Mouse (Mus musculus): Measurements from ENCODE around the gene Frmd8. TPM values are rescaled to one million over a fixed set of nuclear protein-coding genes. Genes with fewer than 3 reads are reported as not detected.

The Frmd8 gene
- total RNA-seq, 2 experiments from 2014 or later, result 4.5 to 5.0 TPM

DNA sequence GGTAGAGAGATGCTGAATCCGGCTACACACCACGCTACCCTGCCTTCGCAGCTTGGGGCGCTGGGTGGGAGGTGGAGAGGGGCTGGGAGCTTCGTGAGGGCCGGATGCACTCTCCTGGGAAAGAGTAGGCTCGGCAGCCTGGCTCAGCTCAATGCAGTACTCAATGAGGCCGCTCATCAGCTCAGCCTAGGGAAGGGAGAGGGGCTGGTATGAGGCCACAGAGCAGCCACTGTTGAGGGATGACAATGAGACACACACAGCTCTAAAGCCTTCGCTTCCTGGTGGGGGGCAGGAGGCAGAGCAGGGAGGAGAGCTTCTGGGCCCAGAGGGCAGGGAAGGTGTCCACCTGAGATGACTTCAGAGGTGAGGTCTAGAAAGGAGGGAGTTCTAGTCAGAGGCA, 18.5 kb downstream of the Frmd8 start:
- intact Hi-C loops (cut with DNase I), result no loop called here
- peak in 1 of 2 experiments; percentile 11 for DNase-seq

DNA sequence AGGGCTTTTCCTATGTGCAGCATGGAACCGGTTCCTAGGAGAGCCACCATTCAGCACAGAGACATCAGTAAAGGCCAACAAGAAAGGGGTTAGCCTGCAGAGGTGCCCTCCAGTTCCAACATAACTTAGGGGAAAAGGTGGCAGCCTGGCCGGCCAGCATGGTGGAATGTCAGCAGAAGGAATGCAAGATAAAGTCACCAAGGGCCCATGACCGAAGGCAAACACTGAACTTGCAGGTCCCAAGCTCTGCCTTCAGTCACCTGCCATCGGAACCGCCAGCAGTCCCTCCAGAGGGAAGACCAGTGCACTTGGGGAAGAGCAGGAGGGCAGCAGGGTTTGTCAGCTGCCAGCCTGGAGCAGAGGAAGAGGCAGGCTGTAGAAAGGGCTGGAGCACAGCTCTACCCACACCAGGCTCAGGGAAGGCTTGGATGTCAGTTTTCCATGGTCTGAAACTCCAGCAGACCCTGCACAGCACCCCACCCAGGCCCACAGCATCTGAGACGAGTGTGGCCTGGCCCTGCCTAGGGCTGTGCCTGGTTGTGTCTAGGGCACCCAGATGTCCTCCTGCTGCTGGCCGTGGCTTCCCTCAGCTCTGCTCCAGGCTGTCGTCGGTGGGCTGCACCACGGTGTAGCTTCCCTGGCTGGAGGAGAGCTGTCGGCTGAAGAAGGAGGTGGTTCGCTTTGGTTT, 22.9 kb downstream of the Frmd8 start:
- no peak for DNase-seq
- intact Hi-C loops (cut with DNase I), result loop anchor here (2.0 kb wide), 1 partner anchor 29 kb away; no protein-coding TSS in a partner anchor

DNA sequence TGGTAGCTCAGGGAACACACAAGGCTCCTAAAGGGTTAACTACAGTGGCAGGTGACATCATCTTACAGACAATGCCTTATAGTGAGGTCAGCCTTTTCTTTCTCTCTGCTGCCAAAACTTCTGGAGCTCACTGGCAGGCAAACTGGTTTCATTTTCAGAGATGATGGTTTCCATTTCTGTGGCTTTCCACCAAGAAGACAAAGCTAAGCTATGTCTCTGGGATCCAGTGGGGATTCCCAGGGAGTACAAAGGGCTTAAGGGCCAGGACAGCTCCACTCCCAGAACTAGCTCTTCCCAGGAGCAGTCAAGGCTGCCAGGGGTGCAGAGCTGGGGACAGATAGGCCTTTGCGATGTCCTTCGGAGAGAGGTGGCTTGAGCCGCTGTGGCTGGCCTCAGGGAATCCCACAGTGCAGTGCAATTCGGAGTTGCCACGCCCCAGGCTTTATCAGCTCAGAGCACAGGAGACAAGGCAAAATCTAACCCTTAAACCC, 23.5 kb downstream of the Frmd8 start:
- intact Hi-C loops (cut with DNase I), result loop anchor here (2.0 kb wide), 1 partner anchor 59 kb away; no protein-coding TSS in a partner anchor
- DNase-seq, result no peak

DNA sequence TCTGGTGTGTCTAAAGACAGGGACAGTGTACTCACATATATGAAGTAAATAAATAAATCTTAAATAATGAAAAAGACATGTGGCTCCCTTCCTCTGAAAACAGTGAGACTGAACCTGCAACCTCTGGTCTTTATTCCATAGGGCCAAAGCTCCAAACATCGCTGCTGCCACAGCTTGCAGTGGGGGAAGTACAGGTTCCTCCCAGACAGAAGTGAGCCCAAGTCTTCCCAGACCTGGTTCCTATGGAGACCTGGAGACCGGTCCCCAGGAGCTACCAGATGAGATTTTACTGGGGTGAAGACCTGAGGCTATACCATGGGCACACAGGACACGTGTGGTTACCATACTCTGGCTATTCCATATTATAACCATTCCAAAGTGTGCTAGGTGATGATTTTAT, 24.2 kb downstream of the Frmd8 start:
- intact Hi-C loops (cut with DNase I), result loop anchor here (2.0 kb wide), 1 partner anchor 58 kb away; no protein-coding TSS in a partner anchor
- no peak for DNase-seq

DNA sequence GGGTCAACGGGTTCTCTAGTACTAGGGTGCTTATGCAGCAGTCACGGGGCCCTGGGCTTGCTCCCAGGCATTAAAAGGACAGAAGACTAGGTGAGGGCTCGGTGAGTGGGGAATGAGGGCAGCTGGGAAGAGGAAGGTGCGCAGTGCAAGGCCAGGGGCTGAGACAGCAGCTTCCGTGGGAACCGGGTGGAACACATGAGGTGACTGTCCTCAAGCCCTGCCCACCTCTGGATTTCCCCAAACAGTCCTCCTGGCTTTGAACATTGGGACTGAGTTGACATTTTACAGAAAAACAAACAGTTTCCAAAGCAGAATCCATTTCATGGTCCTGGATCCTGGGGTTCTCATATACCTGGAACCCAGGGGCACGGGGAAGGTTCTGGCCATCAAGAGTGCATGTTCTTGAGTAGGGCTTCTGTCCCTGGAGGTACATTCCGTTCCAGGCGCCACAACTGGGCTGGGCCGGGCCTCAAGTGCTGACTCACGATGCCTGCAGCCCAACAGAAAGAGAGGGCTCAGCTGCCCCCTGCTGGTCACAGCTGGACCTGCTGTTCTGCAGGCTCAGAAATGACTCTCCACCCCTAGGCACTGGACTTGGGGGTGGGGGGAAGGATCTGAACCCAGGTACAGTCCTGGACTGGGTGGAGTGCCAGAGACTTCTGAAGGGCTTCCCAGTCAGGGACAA, 25.1 kb downstream of the Frmd8 start:
- DNase-seq, result peak; percentile 96
- intact Hi-C loops (cut with DNase I), result loop anchor here (2.0 kb wide), 1 partner anchor 57 kb away; no protein-coding TSS in a partner anchor

DNA sequence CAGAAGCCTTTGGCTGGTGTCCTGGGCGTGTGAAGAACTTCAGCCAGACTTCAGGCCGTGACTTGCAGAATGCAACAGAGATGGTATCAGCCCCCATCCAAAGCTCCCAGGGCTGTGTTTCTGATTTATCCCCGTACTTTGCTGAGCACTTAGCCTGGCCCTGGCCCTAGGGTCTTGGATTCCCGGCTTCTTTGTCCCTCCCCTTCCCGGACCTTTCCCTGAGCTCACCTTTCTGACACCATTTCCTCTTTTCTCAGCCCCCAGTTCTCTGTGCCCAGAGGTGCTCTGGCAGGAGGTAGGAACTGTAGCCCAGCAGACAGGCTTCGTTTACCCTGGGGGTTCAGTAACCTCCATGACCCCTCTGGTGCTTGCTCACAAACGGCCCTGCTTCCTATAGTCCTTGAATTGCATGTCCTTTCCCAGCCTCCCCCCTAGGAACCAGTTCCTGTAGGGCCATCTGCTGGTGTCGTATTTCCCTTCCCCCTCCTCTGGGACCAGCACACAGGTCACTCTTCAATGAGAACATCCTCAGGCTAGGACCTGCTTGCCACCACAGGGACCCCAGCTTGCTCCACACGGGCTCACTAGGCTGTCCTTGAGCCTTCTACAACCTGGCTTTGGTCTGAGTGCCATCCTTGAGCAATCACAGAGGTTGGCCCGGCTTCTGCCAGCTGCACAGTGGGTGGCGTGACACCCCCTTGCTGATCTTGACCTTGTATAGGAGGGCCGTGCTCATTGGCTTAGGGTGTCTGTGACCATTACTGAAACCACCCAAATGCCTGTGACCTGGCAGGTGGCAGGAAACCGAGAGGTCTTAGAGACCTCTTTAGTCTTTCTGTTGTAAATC, 26.0 kb downstream of the Frmd8 start:
- DNase-seq, result peak; percentile 40 to 61
- intact Hi-C loops (cut with DNase I), result no loop called here

DNA sequence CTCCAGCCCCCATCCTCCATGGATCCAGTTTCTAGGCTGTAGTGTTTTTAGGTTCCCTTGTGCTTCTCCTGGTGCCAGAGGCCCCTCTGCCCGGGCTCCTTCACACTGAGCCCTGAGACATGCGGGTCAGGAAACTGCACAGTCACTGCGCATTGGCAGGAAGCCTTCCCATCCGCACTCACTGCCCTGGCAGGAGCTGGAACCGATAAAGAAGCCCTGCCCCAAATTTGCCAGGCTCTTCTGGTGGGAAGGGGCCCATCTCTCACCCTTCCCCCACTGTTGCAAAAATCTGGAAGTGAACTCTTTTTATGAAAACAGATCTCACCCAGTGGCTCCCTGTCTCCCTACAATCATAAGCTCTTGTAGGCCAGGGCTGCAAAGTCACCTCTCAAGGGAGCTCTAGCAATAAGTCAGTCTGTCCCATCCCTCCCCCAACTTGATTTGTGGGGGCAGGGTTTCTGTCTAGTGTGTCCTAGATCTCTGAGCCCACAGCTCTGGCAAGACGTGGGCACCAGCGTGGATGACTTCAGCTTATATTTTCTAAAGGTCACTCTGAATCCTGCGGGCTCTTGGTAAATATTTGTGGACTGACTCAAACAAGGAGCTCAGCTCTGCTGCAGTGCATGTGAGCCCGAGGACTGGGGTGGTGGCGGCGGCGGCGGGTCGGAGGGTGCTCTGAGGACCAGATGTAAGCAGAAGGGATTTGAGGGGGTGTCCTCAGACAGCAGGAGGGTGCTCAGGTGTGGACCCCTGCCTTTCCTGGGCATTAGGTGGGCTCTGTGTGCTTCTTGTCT, 26.8 kb downstream of the Frmd8 start:
- DNase-seq, result peak in 1 of 2 experiments; percentile 75

DNA sequence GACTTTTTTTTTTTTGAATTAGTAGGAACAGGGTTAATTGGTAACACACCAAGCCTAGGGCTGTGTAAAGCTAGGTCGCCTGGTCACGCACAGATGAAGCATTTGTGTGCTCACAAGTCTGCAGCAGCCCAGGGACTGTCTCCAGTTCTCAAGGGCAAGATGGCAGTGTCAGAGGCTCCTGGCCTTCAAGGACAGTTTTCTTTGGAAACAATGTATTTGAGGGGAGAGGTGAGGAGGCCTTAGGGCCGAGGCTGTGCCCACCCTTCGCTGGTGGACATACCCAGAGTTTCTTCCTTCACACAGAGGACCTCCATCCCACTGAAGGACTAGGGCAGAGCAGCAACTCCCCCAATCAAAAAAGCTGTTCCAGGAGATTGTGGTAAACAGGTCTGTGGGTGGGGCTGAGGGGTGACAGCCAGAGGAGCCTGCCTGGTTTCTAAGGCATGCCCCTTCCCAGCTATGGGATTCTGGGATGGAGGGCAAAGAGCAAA, 27.7 kb downstream of the Frmd8 start:
- DNase-seq, result no peak
- intact Hi-C loops (cut with DNase I), result no loop called here

More for the DNA sequence above, 26.8 kb downstream of the Frmd8 start:
- intact Hi-C loops (cut with DNase I), result no loop called here

DNA sequence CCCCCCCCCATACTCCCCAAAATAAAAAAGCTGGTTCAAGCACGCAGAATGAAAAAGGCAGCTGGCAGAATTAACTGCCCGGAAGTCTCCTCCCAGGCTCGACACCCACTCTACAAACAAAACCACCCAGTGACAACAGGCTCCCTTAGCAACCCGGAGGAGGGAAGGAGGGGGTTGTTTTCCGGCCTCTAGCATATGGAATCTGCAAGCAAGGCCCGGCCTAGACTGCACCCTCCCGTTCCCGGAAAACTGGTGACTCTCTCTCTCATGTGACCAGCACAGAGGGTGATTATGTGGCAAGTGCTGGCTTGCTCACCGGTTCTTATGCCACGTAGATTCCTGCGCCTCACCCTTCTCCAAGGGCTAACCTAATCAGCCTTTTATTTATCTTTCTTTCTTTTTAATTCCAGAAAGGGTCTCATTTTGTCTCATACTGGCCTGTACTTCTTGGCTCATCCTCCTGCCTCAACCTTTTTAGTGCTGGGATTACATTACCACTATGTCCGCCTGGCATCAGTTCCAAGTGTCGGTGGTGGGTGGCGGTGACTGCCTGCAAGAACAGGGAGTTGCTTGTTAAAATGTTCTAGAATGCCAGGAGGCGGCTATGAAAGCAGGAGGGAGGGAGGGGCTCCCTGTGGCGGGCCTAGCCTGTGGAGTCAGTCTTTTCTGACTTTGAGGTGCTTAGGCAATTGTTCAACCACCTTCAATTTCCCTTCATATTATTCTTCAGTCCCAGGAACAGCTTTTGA, 28.3 kb downstream of the Frmd8 start:
- peak; percentile 71 to 81 for DNase-seq
- intact Hi-C loops (cut with DNase I), result no loop called here

DNA sequence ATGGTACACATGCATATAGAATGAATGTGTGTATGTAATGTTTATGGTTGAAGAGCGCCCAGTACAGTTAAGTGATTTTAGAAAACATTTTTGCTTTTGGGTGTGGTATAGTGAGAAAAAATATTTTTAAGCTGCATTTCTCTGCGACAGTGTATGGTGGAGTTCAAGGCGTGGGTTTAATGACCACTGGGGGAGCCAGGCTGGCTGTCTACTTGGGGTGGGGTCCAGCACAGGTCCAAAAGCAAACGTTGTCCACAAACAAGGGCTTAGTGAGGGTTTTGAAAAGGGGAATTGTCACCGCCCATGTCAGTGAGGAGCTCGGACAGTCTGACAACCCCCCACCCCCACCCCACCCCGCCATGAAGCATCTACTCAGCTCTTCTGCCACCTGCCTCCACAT, 28.9 kb downstream of the Frmd8 start:
- peak in 1 of 2 experiments; percentile 55 for DNase-seq

DNA sequence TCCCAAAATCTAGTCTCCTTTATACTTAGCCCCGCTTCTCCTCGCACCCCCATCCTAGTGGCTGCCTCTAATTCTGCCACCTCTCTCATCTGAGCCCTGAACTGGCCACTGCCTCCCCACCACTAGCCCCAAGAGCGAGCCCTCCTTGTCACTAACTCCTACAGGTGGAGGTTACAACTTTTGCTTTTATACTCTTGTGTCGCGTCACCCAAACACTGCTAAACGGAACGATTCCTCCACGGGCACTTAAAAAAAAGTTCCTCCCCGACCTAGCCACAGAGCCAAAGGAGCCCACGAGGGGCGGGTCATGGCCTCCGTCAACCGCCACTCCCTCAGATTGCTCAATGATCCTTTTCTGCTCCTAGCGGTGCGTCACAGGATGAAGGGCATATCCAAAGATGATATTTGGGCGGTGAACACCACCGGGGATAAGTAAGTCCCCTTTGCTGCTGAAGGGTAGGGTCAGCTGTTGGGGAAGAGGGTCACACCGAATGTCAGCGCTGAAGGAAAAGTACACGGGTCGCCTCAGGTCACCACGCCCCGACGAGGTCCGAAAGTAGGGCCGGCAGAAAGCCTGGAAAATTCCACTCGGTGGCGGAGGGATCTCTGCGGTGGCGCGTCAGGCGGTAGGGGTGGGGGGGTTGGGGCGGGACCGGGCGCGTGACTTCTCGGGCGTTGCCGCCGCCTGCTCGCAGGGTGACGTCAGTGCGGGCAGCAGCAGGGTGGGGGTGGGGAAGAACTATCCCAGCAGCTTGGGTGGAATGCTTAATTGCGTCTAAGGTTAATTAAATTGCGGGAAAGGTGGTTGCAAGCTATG, 29.5 kb downstream of the Frmd8 start:
- intact Hi-C loops (cut with DNase I), result loop anchor here (2.0 kb wide), 1 partner anchor 43 kb away; no protein-coding TSS in a partner anchor
- DNase-seq, result peak; percentile 95 to 96

More for the DNA sequence above, 28.9 kb downstream of the Frmd8 start:
- intact Hi-C loops (cut with DNase I), result no loop called here

DNA sequence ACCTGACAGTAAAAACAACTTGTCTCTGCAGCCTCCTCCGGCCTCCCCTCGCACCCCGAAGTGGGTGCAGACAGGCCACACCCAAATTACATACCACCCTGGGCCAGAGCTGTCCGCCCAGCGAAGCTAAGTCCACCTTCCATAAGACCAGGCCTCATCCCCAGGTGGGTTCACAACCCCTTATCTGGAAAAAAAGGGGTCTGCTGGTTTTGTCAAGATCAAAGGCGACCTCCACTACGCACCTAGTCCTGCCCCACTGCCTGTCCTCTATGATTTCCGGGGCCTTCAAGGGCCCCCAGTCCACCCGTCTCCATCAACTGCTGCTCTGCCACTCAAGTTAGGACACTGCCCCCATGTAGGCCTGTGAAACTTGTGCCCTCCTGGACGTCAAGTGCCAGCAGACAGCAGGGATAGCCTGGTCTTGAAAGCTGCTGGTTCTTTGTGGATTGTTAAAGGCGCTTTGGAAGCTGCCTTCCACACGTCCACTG, 30.2 kb downstream of the Frmd8 start:
- no peak for DNase-seq
- intact Hi-C loops (cut with DNase I), result loop anchor here (2.0 kb wide), 1 partner anchor 42 kb away; no protein-coding TSS in a partner anchor

DNA sequence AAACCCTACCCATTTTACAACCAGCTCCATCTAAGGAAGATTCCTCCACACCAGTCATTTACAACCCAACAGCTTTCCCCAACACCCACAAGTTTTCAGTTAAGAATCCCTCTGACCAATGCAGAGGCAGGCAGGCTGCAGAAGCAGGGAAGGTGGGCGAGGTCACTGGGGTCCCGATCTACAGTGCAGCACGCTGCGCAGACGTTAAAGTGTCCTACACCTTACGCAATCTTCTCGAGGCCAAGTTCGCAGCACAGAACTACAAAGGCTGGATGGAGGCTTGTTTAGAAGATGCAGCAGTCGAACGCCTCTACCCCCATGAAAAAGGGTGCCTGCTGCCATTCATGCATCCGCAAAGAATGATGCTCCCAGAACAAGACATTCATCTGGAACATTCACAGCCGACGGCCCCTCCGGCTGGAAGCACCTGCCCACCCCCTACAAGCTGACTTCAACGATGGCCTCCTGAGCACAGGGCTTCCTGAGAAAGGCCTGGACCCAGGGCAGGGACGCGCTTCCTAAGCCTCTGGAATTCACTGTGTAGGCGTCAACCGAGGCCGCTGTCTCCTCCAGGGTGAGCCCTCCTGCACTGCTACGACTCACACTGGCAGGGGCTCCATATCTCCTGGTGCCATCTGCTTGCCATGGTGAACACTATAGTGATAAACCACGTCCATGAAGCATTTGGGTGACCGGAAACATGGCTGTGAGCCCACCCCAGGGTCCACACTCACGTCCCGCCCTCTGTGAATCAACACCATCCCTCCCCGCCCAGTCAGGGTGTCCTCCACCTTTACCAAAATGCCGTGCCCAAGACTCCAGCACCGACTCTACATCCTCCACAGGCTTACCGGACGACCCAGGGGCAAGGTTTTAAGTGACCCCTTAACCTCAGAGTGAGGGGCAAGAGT, 31.0 kb downstream of the Frmd8 start:
- intact Hi-C loops (cut with DNase I), result loop anchor here (2.0 kb wide), 1 partner anchor 41 kb away; no protein-coding TSS in a partner anchor
- peak in 1 of 2 experiments; percentile 45 for DNase-seq

DNA sequence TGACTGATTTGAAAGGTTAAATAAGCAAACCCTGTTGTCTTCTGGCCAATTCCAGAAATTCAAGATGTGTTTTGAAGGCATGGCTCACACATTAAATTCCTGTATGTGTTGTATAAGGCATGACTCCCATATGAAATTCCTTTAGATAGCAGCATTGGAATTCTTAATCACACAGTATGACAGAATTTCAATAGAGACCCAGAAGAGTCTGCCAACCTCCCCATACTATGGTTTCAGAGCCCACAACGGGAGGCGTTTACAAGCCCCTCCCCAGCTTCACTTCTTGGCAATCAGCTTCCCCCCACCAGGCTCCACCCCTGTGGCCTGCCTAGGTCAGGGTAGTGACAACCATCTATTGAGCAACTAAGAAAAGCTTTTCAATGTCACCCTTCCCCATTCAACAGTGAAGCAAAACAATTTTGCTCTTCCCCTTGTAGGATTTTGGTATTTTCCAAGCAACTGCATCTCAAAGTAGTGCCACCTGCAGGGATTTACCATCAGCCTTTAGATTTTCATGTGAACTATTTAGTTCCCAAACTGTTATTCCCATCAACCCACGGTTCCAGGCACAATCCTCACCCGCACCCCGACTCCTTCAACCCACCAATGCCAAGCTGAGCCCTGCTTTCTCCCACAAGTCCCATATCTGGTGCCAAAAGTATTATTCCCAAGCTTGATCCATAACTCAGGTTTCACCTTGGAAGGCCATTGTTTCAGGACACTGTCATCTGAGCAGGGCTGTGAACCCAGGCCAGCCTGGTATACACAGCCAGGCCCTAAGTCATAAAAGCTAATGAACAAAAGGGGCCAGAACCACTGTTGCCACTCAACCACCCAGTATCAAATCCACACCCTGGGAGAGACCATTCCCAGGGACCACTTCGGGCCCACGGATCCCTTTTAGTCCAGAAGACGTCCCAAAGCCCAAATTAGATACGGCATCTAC, 32.0 kb downstream of the Frmd8 start:
- peak in 1 of 2 experiments; percentile 44 for DNase-seq
- intact Hi-C loops (cut with DNase I), result no loop called here

DNA sequence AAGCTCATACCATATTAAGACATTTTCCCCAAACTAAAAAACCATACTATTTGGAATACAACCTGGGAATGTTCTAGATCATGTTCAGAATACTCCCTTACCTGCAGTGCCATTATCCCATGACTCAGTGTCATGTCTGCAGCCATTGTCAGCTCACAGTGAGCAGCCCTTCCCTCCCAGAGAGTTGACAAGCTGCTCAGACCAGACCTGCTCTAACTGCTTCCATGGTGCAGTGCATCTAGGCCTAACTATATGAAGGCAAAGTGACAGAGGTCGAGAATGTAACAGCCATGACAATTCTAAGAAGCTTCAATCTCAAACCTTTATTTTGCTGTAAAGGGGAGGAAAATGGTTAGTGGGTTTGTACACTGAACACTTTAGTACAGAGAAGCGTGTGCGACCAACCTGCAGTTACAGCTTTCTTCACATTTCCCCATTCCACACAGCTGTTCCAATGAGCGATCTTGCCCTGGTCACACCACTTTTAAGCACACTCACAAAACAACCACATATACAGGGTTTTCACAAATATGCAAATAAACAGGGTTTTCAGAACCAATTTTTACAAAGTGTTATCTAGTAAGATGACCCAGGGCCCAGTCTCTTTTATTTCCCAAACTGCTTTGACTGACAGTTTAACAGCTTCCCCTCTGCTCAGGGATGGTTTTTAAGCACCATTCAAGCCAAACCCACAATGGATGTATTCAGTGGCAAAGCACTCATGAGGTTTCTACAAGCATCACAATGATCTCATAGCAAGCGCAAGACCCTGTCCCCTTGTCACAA, 32.9 kb downstream of the Frmd8 start:
- no peak for DNase-seq
- intact Hi-C loops (cut with DNase I), result no loop called here

Data from gastrocnemius, postnatal 36 days (tissue).